23 mouse cellular contexts compared by ENCODE assay signal in the genomic region with DNA sequence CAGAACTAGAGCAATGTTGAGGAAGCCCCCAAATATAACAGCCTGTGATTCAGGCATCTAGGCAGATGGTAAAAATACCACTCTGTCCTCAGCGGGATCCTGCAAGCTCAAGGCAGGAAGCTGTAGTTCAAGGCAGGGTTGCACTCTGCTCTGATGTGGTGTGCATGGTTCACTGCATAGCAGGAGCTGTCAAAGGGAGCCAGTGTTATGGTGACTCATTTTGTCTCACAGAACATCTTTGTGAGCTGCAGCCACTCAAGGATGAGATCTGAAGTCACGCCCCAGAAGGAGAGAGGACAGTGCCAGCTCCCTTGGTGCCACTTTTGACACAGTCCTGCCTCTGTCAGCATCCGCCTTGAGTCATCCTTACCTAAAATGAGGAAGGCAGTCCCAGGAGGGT. TPM values are rescaled to one million over a fixed set of nuclear protein-coding genes. Genes with fewer than 3 reads are reported as not detected.
"Had no signal": no experiment of that assay in that cellular context is flagged by ENCODE, and none has a peak within 500 bp of the region (broad histone marks: within the 10 kb centered on the region; RNA-seq: fewer than 3 reads in every experiment).

No protein-coding gene starts in this region.

- H3K4me1 ChIP-seq: lung, embryonic 15.5 days; midbrain, embryonic 13.5 days; midbrain, embryonic 15.5 days; neural tube, embryonic 12.5 days had no signal

- H3K4me2 ChIP-seq: lung, embryonic 15.5 days; midbrain, embryonic 11.5 days; midbrain, embryonic 13.5 days; midbrain, embryonic 15.5 days; neural tube, embryonic 12.5 days had no signal

- H3K27ac ChIP-seq: liver, embryonic 14.5 days; lung, embryonic 15.5 days; macrophage; midbrain, embryonic 13.5 days; midbrain, embryonic 15.5 days; neural tube, embryonic 12.5 days had no signal

- H3K9ac ChIP-seq: liver, embryonic 14.5 days; lung, embryonic 15.5 days; midbrain, embryonic 13.5 days; midbrain, embryonic 15.5 days; neural tube, embryonic 12.5 days had no signal

- H3K4me3 ChIP-seq: lung, embryonic 15.5 days; midbrain, embryonic 13.5 days; midbrain, embryonic 15.5 days; neural tube, embryonic 12.5 days had no signal

- H3K27me3 ChIP-seq: lung, embryonic 15.5 days; midbrain, embryonic 13.5 days; midbrain, embryonic 15.5 days; neural tube, embryonic 12.5 days had no signal

- H3K36me3 ChIP-seq: lung, embryonic 15.5 days; midbrain, embryonic 13.5 days; midbrain, embryonic 15.5 days; neural tube, embryonic 12.5 days had no signal

- H3K9me3 ChIP-seq: lung, embryonic 15.5 days; midbrain, embryonic 15.5 days had no signal

- ATAC-seq: lung, postnatal 0 days; midbrain, embryonic 13.5 days; midbrain, embryonic 15.5 days had no signal

- DNase-seq: lung, adult 2 months; lung, postnatal 14 days; lung, postnatal 36 days; right cerebral cortex, postnatal 25 days; thymus, adult 18-20 months; thymus, postnatal 14 days; thymus, postnatal 36 days had no signal

RNA-seq across cellular contexts. Expression of a gene that starts 28.6 kb away (rescaled TPM):
- total RNA-seq: megakaryocyte progenitor cell, adult 5-6 weeks; monocyte, adult 5-6 weeks; neutrophil, adult 5-6 weeks had no signal
- polyA plus RNA-seq: liver, embryonic 14.5 days; liver, embryonic 16.5 days; lung, adult 2 months; lung, embryonic 15.5 days; lung, postnatal 0 days; macrophage; spleen, adult 2 months; stomach, embryonic 14.5 days; stomach, embryonic 16.5 days; thymus, postnatal 0 days had no signal
